Mouse (Mus musculus): Measurements from ENCODE around the gene Slc39a12. TPM values are rescaled to one million over a fixed set of nuclear protein-coding genes. Genes with fewer than 3 reads are reported as not detected.

Gene Slc39a12
- total and polyA plus RNA-seq, 2 experiments from 2014 or later = not detected

DNA sequence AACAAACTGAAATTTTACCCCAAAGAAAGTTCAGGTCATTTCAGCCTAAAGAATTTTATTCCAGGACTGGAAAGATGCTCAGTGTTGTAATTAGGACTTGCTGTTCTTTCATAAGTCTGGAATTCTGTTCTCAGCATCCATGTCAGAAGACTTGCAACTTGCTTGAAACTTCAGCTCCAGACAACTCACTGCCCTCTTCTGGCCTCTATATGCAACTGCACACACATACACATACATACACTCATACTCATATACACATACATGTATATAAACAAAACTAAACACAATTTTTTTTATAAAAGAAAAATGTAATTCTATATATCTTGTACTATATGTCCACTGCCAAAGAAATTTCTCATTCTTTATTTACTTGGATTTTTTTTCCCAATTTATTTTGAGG, 14.9 kb downstream of the Slc39a12 start:
- ATAC-seq (ENCODE audit: insufficient read depth, low read depth) (no peak), DNase-seq (ENCODE audit: low spot score) (no peak)
- Histone ChIP-seq H3K4me3 (ENCODE audit: low read depth, low read length) (no peak overlapping the region), H3K4me2 (ENCODE audit: low read depth, low read length) (no peak overlapping the region), H3K36me3 (replicated peaks; ENCODE audit: control insufficient read depth, insufficient read depth, low read length) (no peaks in the 10 kb centered on the region), H3K27me3 (ENCODE audit: control insufficient read depth, insufficient read depth, low read length) (no peaks in the 10 kb centered on the region), H3K4me1 (ENCODE audit: control insufficient read depth, insufficient read depth) (no peaks in the 10 kb centered on the region), H3K9me3 (replicated peaks; ENCODE audit: control insufficient read depth, low read length) (no peaks in the 10 kb centered on the region), H3K9ac (replicated peaks; ENCODE audit: low read depth, low read length) (no peak overlapping the region), H3K27ac (ENCODE audit: low read depth) (no peak overlapping the region)
- TF ChIP-seq CTCF (IDR thresholded peaks at IDR 0.05; ENCODE audit: low read depth) = no peak
- no peak for TF ChIP-seq EP300 (IDR thresholded peaks at IDR 0.05; ENCODE audit: low read depth)

DNA sequence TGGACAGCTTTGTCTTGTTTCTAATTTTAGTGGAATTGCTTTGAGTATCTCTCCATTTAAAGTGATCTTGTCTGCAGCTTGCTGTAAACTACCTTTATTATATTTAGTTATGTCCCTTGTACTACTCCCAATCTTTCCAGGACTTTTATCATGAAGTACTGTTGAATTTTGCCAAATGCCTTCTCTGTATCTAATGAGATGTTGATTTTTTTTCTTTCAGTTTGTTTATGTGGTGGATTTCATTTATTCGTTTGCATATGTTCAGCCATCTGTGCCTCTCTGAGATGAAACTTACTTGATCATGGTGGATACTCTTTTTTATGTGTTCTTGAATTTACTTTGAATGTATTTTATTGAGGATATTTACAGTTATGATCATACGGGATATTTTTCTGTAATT, 40.9 kb downstream of the Slc39a12 start:
- Histone ChIP-seq H3K36me3 (replicated peaks; ENCODE audit: control insufficient read depth, insufficient read depth, low read length) (no peaks in the 10 kb centered on the region), H3K27me3 (ENCODE audit: control insufficient read depth, insufficient read depth, low read length) (no peaks in the 10 kb centered on the region), H3K4me1 (ENCODE audit: control insufficient read depth, insufficient read depth) (no peaks in the 10 kb centered on the region), H3K9ac (replicated peaks; ENCODE audit: low read depth, low read length) (no peak overlapping the region), H3K4me2 (ENCODE audit: low read depth, low read length) (no peak overlapping the region), H3K27ac (ENCODE audit: low read depth) (no peak overlapping the region), H3K9me3 (replicated peaks; ENCODE audit: control insufficient read depth, low read length) (no peaks in the 10 kb centered on the region), H3K4me3 (ENCODE audit: low read depth, low read length) (no peak overlapping the region)
- WGBS = 89% methylated on average over 2 of the region's 2 CpGs
- no peak for TF ChIP-seq EP300 (IDR thresholded peaks at IDR 0.05; ENCODE audit: low read depth)
- TF ChIP-seq CTCF (IDR thresholded peaks at IDR 0.05; ENCODE audit: low read depth) = no peak
- ATAC-seq (ENCODE audit: insufficient read depth, low read depth) (no peak), DNase-seq (ENCODE audit: low spot score) (no peak)

- ATAC-seq (ENCODE audit: insufficient read depth, low read depth) = no peak
- Histone ChIP-seq H3K36me3 (replicated peaks; ENCODE audit: control insufficient read depth, insufficient read depth, low read length) (no peaks in the 10 kb centered on the region), H3K4me2 (ENCODE audit: low read depth, low read length) (no peak overlapping the region), H3K4me3 (ENCODE audit: low read depth, low read length) (no peak overlapping the region), H3K4me1 (ENCODE audit: control insufficient read depth, insufficient read depth) (no peaks in the 10 kb centered on the region), H3K27ac (ENCODE audit: low read depth) (no peak overlapping the region), H3K9ac (replicated peaks; ENCODE audit: low read depth, low read length) (no peak overlapping the region), H3K27me3 (ENCODE audit: control insufficient read depth, insufficient read depth, low read length) (no peaks in the 10 kb centered on the region), H3K9me3 (replicated peaks; ENCODE audit: control insufficient read depth, low read length) (no peaks in the 10 kb centered on the region)
- 53% methylated on average over 1 of the region's 1 CpGs for WGBS
- TF ChIP-seq CTCF (IDR thresholded peaks at IDR 0.05; ENCODE audit: low read depth) (no peak), EP300 (IDR thresholded peaks at IDR 0.05; ENCODE audit: low read depth) (no peak)
- no peak for DNase-seq (ENCODE audit: low spot score)
These were observed 59.2 kb downstream of the Slc39a12 start for GRCm38 (mm10) chr2:14447322-14447721.

DNA sequence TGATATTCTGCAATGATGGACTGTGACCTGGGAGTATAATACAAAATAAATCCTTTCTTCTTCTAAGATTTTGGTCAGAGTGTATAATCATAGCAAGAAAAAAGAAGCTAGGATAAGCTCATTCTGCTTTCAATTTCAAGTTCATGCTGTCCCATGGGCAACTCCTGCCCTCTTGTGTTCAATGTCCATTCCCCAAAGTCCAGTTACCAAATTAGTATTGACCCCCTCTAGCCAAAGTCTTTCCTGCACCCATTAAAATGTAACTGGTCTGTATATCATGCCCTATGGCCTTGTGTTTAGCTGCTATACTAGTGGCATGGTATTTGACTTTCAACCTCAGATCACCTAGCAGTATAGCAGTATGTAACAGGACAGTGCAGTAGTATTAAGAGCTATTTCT, 62.8 kb downstream of the Slc39a12 start:
- no peaks in the 10 kb centered on the region for H3K4me1 ChIP-seq (ENCODE audit: control insufficient read depth, insufficient read depth)
- no peaks in the 10 kb centered on the region for H3K36me3 ChIP-seq (replicated peaks; ENCODE audit: control insufficient read depth, insufficient read depth, low read length)
- no peak overlapping the region for H3K27ac ChIP-seq (ENCODE audit: low read depth)
- no peak overlapping the region for H3K4me2 ChIP-seq (ENCODE audit: low read depth, low read length)
- no peak overlapping the region for H3K4me3 ChIP-seq (ENCODE audit: low read depth, low read length)
- no peaks in the 10 kb centered on the region for H3K27me3 ChIP-seq (ENCODE audit: control insufficient read depth, insufficient read depth, low read length)
- ATAC-seq (ENCODE audit: insufficient read depth, low read depth) = no peak
- DNase-seq (ENCODE audit: low spot score) = no peak
- TF ChIP-seq CTCF (IDR thresholded peaks at IDR 0.05; ENCODE audit: low read depth) = no peak
- no peak for TF ChIP-seq EP300 (IDR thresholded peaks at IDR 0.05; ENCODE audit: low read depth)
- no peaks in the 10 kb centered on the region for H3K9me3 ChIP-seq (replicated peaks; ENCODE audit: control insufficient read depth, low read length)
- H3K9ac ChIP-seq (replicated peaks; ENCODE audit: low read depth, low read length) = no peak overlapping the region

- no peak overlapping the region for H3K4me3 ChIP-seq (ENCODE audit: low read depth, low read length)
- TF ChIP-seq EP300 (IDR thresholded peaks at IDR 0.05; ENCODE audit: low read depth) (no peak), CTCF (IDR thresholded peaks at IDR 0.05; ENCODE audit: low read depth) (no peak)
- 59% methylated on average over 7 of the region's 7 CpGs for WGBS
- H3K4me1 ChIP-seq (ENCODE audit: control insufficient read depth, insufficient read depth) = no peaks in the 10 kb centered on the region
- 0 out of 2 replicates have a peak overlapping the region, but pooled peaks have one; percentile 0 for H3K4me2 ChIP-seq (ENCODE audit: low read depth, low read length)
- H3K27me3 ChIP-seq (ENCODE audit: control insufficient read depth, insufficient read depth, low read length) = no peaks in the 10 kb centered on the region
- no peak overlapping the region for H3K9ac ChIP-seq (replicated peaks; ENCODE audit: low read depth, low read length)
- no peak for ATAC-seq (ENCODE audit: insufficient read depth, low read depth)
- H3K27ac ChIP-seq (ENCODE audit: low read depth) = no peak overlapping the region
- no peaks in the 10 kb centered on the region for H3K36me3 ChIP-seq (replicated peaks; ENCODE audit: control insufficient read depth, insufficient read depth, low read length)
- DNase-seq (ENCODE audit: low spot score) = no peak
- H3K9me3 ChIP-seq (replicated peaks; ENCODE audit: control insufficient read depth, low read length) = no peaks in the 10 kb centered on the region
These were observed 67.0 kb downstream of the Slc39a12 start for GRCm38 (mm10) chr2:14454946-14455631.

DNA sequence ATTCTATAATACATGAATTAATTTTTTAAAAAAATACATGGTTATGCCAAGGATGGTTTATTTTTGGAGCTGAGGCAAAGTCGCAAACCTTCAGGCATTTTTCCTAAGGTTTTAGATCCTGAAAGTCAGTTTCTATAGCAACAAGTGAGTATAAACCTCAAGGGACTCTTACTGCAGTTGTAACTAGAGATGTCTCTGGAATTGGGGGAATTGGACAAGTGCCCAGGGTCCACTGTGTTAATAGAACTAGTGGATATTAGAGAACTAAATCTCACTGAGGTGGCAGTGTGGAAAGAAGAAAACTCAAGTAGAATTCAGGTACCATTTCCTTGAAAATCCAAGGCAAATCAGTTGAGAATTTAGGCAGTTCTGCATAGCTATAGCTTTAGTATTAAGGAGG, 76.3 kb downstream of the Slc39a12 start:
- Histone ChIP-seq H3K4me2 (ENCODE audit: low read depth, low read length) (no peak overlapping the region), H3K27me3 (ENCODE audit: control insufficient read depth, insufficient read depth, low read length) (no peaks in the 10 kb centered on the region), H3K9ac (replicated peaks; ENCODE audit: low read depth, low read length) (no peak overlapping the region), H3K36me3 (replicated peaks; ENCODE audit: control insufficient read depth, insufficient read depth, low read length) (no peaks in the 10 kb centered on the region), H3K9me3 (replicated peaks; ENCODE audit: control insufficient read depth, low read length) (no peaks in the 10 kb centered on the region), H3K27ac (ENCODE audit: low read depth) (no peak overlapping the region), H3K4me3 (ENCODE audit: low read depth, low read length) (no peak overlapping the region), H3K4me1 (ENCODE audit: control insufficient read depth, insufficient read depth) (no peaks in the 10 kb centered on the region)
- WGBS = 63% methylated on average over 1 of the region's 1 CpGs
- no peak for TF ChIP-seq EP300 (IDR thresholded peaks at IDR 0.05; ENCODE audit: low read depth)
- no peak for TF ChIP-seq CTCF (IDR thresholded peaks at IDR 0.05; ENCODE audit: low read depth)
- no peak for DNase-seq (ENCODE audit: low spot score)
- no peak for ATAC-seq (ENCODE audit: insufficient read depth, low read depth)
